ENCODE assay signal across 7 mouse cellular contexts in genomic region chr17:21679273-21680018, GRCm38 (mm10). TPM values are rescaled to one million over a fixed set of nuclear protein-coding genes. Genes with fewer than 3 reads are reported as not detected.
DNase-seq lines count a peak whose midpoint lies in the region; ATAC-seq lines count a peak whose summit lies in the region.

No protein-coding gene starts in this region.

- no peaks in the 10 kb centered on the region for H3K27me3 ChIP-seq in intestine, embryonic 15.5 days (replicated peaks)
- no peaks in the 10 kb centered on the region for H3K27me3 ChIP-seq in midbrain, embryonic 10.5 days (ENCODE audit: low read depth, poor library complexity, severe bottlenecking)

- H3K36me3 ChIP-seq in intestine, embryonic 15.5 days: no peaks in the 10 kb centered on the region
- H3K36me3 ChIP-seq in midbrain, embryonic 10.5 days: peaks cover 3% of the 10 kb centered on the region

- peak overlapping the region; percentile 61 for H3K4me2 ChIP-seq in intestine, embryonic 15.5 days (replicated peaks)

- no peaks in the 10 kb centered on the region for H3K9me3 ChIP-seq in intestine, embryonic 15.5 days
- H3K9me3 ChIP-seq in midbrain, embryonic 10.5 days (replicated peaks): no peaks in the 10 kb centered on the region

- intact Hi-C loops in gastrocnemius, postnatal 36 days (cut with DNase I): loop anchor here (2.0 kb wide), 1 partner anchor 31 kb away; no protein-coding TSS in a partner anchor
- intact Hi-C loops in left cerebral cortex, postnatal 25 days (cut with DNase I): loop anchor here (1.0 kb wide), 1 partner anchor 31 kb away; no protein-coding TSS in a partner anchor

- peak; percentile 100 for ATAC-seq in intestine, embryonic 15.5 days

- peak overlapping the region; percentile 78 for H3K27ac ChIP-seq in intestine, embryonic 15.5 days
- peak overlapping the region; percentile 76 for H3K27ac ChIP-seq in midbrain, embryonic 10.5 days (replicated peaks)

- WGBS in intestine, embryonic 15.5 days: 4% methylated on average over 9 of the region's 9 CpGs
- 5% methylated on average over 9 of the region's 9 CpGs for WGBS in midbrain, embryonic 10.5 days

- H3K4me3 ChIP-seq in intestine, embryonic 15.5 days (replicated peaks): peak overlapping the region; percentile 48
- H3K4me3 ChIP-seq in midbrain, embryonic 10.5 days: peak overlapping the region; percentile 55

- H3K4me1 ChIP-seq in intestine, embryonic 15.5 days (replicated peaks): no peaks in the 10 kb centered on the region
- peaks cover 3% of the 10 kb centered on the region; the same call in 1 of the 2 replicates for H3K4me1 ChIP-seq in midbrain, embryonic 10.5 days

- peak overlapping the region; percentile 32 for H3K9ac ChIP-seq in intestine, embryonic 15.5 days

- peak; percentile 93 for DNase-seq in adrenal gland, adult 2 months
- DNase-seq in embryo, embryonic 11.5 days (ENCODE audit: low read depth, low spot score): peak; percentile 78
- DNase-seq in gastrocnemius, postnatal 36 days: peak; percentile 64 to 76
- peak; percentile 72 to 91 for DNase-seq in left cerebral cortex, postnatal 25 days (ENCODE audit: low spot score in 2 of 2)
- DNase-seq in midbrain, embryonic 10.5 days (ENCODE audit: low spot score): peak; percentile 82
- peak; percentile 54 for DNase-seq in right cerebral cortex, postnatal 4 days

RNA-seq across cellular contexts. Expression of gene Gm10226, which starts 12.2 kb away (rescaled TPM):
- total RNA-seq in adrenal gland, adult 2 months (2021): 1 to 10 TPM; 3.9 to 7.2 TPM
- not detected in 2 replicates for polyA plus RNA-seq in adrenal gland, adult 2 months (2012; rRNA removed)
- total RNA-seq in gastrocnemius, postnatal 36 days (2021): not detected
- polyA plus RNA-seq in intestine, embryonic 15.5 days (2015; fragmentation: Nextera tagmentation; extraction: Ambion mirVana): 6.3 and 8.4 TPM in 2 replicates
- total RNA-seq in left cerebral cortex, postnatal 25 days (2021): 1 to 10 TPM; 5.2 to 5.4 TPM
- polyA plus RNA-seq in midbrain, embryonic 10.5 days (2016; fragmentation: Nextera tagmentation; extraction: Ambion mirVana): 10.7 and 14.2 TPM in 2 replicates

RNA-seq across cellular contexts. Expression of gene Zfp760, which starts 28.1 kb away (rescaled TPM):
- 1 to 10 TPM; 4.5 to 5.9 TPM for total RNA-seq in adrenal gland, adult 2 months (2021)
- polyA plus RNA-seq in adrenal gland, adult 2 months (2012; rRNA removed): 0.09 and 0.12 TPM in 2 replicates
- total RNA-seq in gastrocnemius, postnatal 36 days (2021): under 1 TPM; 0.94 to 0.97 TPM
- polyA plus RNA-seq in intestine, embryonic 15.5 days (2015; fragmentation: Nextera tagmentation; extraction: Ambion mirVana): 7.7 and 8.6 TPM in 2 replicates
- 1 to 10 TPM; 8.1 to 8.7 TPM for total RNA-seq in left cerebral cortex, postnatal 25 days (2021)
- 18.6 and 20.7 TPM in 2 replicates for polyA plus RNA-seq in midbrain, embryonic 10.5 days (2016; fragmentation: Nextera tagmentation; extraction: Ambion mirVana)

RNA-seq across cellular contexts. Expression of gene Zfp983, which starts 29.0 kb away (rescaled TPM):
- total RNA-seq in adrenal gland, adult 2 months (2021): 1 to 10 TPM; 4.3 to 7.5 TPM
- 0.28 and 0.48 TPM in 2 replicates for polyA plus RNA-seq in adrenal gland, adult 2 months (2012; rRNA removed)
- total RNA-seq in gastrocnemius, postnatal 36 days (2021): 1 to 10 TPM; 1.1 to 1.5 TPM
- polyA plus RNA-seq in intestine, embryonic 15.5 days (2015; fragmentation: Nextera tagmentation; extraction: Ambion mirVana): 3.7 and 4.1 TPM in 2 replicates
- total RNA-seq in left cerebral cortex, postnatal 25 days (2021): 10 to 100 TPM; 10.9 to 13.8 TPM
- polyA plus RNA-seq in midbrain, embryonic 10.5 days (2016; fragmentation: Nextera tagmentation; extraction: Ambion mirVana): 5.7 and 6.9 TPM in 2 replicates

RNA-seq across cellular contexts. Expression of gene Zfp229, which starts 51.1 kb away (rescaled TPM):
- 10 to 100 TPM in 1 of 2 experiments, 1 to 10 TPM in 1; 7.0 to 10.7 TPM for total RNA-seq in adrenal gland, adult 2 months (2021)
- polyA plus RNA-seq in adrenal gland, adult 2 months (2012; rRNA removed): 0.91 and 1.6 TPM in 2 replicates
- 1 to 10 TPM; 3.4 to 5.7 TPM for total RNA-seq in gastrocnemius, postnatal 36 days (2021)
- polyA plus RNA-seq in intestine, embryonic 15.5 days (2015; fragmentation: Nextera tagmentation; extraction: Ambion mirVana): 4.3 and 4.6 TPM in 2 replicates
- total RNA-seq in left cerebral cortex, postnatal 25 days (2021): 1 to 10 TPM; 3.6 to 5.0 TPM
- polyA plus RNA-seq in midbrain, embryonic 10.5 days (2016; fragmentation: Nextera tagmentation; extraction: Ambion mirVana): 7.8 and 9.7 TPM in 2 replicates

Comparison
In these comparisons a context has a peak if more than half of its experiments do, and no peak if none do; other contexts are left out.
1. Peak in every context shown above with its lines: DNase-seq, ATAC-seq, H3K4me3 ChIP-seq and H3K27ac ChIP-seq.